Mouse (Mus musculus): ENCODE measurements around the gene Klhl23. TPM values are rescaled to one million over a fixed set of nuclear protein-coding genes. Genes with fewer than 3 reads are reported as not detected.

The Klhl23 gene
- 41.6 TPM for polyA plus RNA-seq (2015; fragmentation: Illumina TruSeq; extraction: RNeasy Lipid Tissue Mini Kit (QIAGEN cat#74804); ENCODE audit: low read depth, low replicate concordance)

GRCm38 (mm10) chr2:69821711-69822110 is at the start of gene Klhl23:
TSS of gene Klhl23 (plus strand) at chr2:69821944.

GRCm38 (mm10) chr2:69789429-69790069 is 32.2 kb upstream of the Klhl23 start, which contains the start of the genes Ccdc173 and Phospho2:
TSS of gene Ccdc173 (minus strand) at chr2:69789575.
TSS of gene Phospho2 (plus strand) at chr2:69789623.

GRCm38 (mm10) chr2:69861485-69862091 is 39.8 kb downstream of the Klhl23 start, which contains the start of gene Ssb:
TSS of gene Ssb (plus strand) at chr2:69861562.

GRCm38 (mm10) chr2:69885451-69886305 is 63.9 kb downstream of the Klhl23 start, which contains the start of gene Mettl5:
TSS of gene Mettl5 (minus strand) at chr2:69885615.

Other genes starting within 250 kb of the Klhl23 start
- 0.18 TPM for gene Lrp2, start 235.9 kb upstream of the Klhl23 start, polyA plus RNA-seq (2015; fragmentation: Illumina TruSeq; extraction: RNeasy Lipid Tissue Mini Kit (QIAGEN cat#74804); ENCODE audit: low read depth, low replicate concordance)
- gene Bbs5, start 174.8 kb upstream of the Klhl23 start, polyA plus RNA-seq (2015; fragmentation: Illumina TruSeq; extraction: RNeasy Lipid Tissue Mini Kit (QIAGEN cat#74804); ENCODE audit: low read depth, low replicate concordance), result 33.0 TPM
- 0.34 TPM for gene Klhl41, start 151.8 kb upstream of the Klhl23 start, polyA plus RNA-seq (2015; fragmentation: Illumina TruSeq; extraction: RNeasy Lipid Tissue Mini Kit (QIAGEN cat#74804); ENCODE audit: low read depth, low replicate concordance)
- gene Fastkd1, start 108.4 kb upstream of the Klhl23 start, polyA plus RNA-seq (2015; fragmentation: Illumina TruSeq; extraction: RNeasy Lipid Tissue Mini Kit (QIAGEN cat#74804); ENCODE audit: low read depth, low replicate concordance), result 15.0 TPM
- 36.6 TPM for gene Ppig, start 99.4 kb upstream of the Klhl23 start, polyA plus RNA-seq (2015; fragmentation: Illumina TruSeq; extraction: RNeasy Lipid Tissue Mini Kit (QIAGEN cat#74804); ENCODE audit: low read depth, low replicate concordance)
- gene Ccdc173, start 32.4 kb upstream of the Klhl23 start, polyA plus RNA-seq (2015; fragmentation: Illumina TruSeq; extraction: RNeasy Lipid Tissue Mini Kit (QIAGEN cat#74804); ENCODE audit: low read depth, low replicate concordance), result 2.7 TPM
- 36.4 TPM for gene Phospho2, start 32.3 kb upstream of the Klhl23 start, polyA plus RNA-seq (2015; fragmentation: Illumina TruSeq; extraction: RNeasy Lipid Tissue Mini Kit (QIAGEN cat#74804); ENCODE audit: low read depth, low replicate concordance)
- 141 TPM for gene Ssb, start 39.6 kb downstream of the Klhl23 start, polyA plus RNA-seq (2015; fragmentation: Illumina TruSeq; extraction: RNeasy Lipid Tissue Mini Kit (QIAGEN cat#74804); ENCODE audit: low read depth, low replicate concordance)
- gene Mettl5, start 63.7 kb downstream of the Klhl23 start, polyA plus RNA-seq (2015; fragmentation: Illumina TruSeq; extraction: RNeasy Lipid Tissue Mini Kit (QIAGEN cat#74804); ENCODE audit: low read depth, low replicate concordance), result 28.7 TPM
- 68.4 TPM for gene Ubr3, start 75.3 kb downstream of the Klhl23 start, polyA plus RNA-seq (2015; fragmentation: Illumina TruSeq; extraction: RNeasy Lipid Tissue Mini Kit (QIAGEN cat#74804); ENCODE audit: low read depth, low replicate concordance)
- gene Myo3b, start 217.2 kb downstream of the Klhl23 start, polyA plus RNA-seq (2015; fragmentation: Illumina TruSeq; extraction: RNeasy Lipid Tissue Mini Kit (QIAGEN cat#74804); ENCODE audit: low read depth, low replicate concordance), result 0.95 TPM